Mouse (Mus musculus) erythroblast, embryonic 14.5 days (primary cell): ENCODE measurements around the gene Erc2.

Source experiments
- GATA1 ChIP-seq: IDR thresholded peaks from 2 replicates; pipeline ENCODE4 v1.6.1; 2012; ENCODE audit warnings: low read length, inconsistent platforms, mixed read lengths
- TAL1 ChIP-seq: IDR thresholded peaks from 3 replicates; pipeline ENCODE4 v1.6.1; 2012; ENCODE audit warnings: low read length, inconsistent platforms, mixed read lengths

- TF ChIP-seq GATA1 (no peak), TAL1 (no peak)
Measured at GRCm38 (mm10) chr14:28507471-28507870, 885.2 kb downstream of the Erc2 start.
